Mouse (Mus musculus): ENCODE data around the gene Apba3.
"Not testable (repeated sequence)": the region's sequence is repeated elsewhere in the genome, so short reads cannot be mapped to it uniquely, and the experiment has no call there.

Gene Apba3

DNA sequence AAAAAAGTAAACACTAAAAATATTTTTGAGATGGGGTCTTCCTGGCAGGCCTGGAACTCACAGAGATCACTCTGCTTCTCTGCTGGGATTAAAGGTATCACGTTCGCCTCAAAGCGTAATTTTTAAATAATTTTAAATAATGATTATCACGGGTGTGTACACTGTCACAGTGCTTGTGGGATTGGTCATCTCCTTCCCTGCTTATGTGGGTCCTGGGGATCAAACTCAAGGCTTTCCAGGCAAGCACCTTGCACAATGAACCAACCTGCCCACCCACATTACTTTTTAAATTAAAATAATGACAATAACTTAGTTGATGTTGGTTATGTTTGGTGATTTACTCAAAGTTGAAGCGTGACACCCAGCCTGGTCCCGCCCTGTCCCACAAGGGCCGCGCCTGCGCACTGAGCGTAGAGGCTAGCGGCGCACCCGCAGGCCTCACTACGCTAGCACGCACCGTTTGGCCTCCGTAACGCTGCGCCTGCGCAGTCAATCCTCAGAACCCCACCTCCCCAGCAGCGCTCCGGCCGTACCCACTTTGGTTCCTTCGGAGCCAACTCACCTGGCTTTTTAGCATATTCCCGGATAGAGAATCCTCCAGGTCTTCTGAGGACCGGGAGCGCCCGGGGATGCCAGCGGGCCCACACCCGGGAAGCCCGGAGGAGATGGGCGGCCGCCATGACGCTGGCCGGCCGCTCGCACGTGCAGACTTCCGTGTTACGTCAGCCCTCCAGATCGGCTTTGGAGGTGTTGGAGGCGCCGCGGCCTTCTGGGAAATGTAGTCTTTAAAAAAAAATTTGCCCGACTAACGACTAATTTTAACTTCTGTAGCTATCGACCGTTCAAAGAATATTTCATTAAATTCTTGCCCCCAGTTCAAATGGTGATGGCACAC lies at the start of gene Apba3, which contains the start of gene Mrpl54:
Gene Apba3 (plus strand): TSS at position 750 of the 895 bp plus-strand sequence.
Gene Mrpl54 (minus strand): TSS at position 724 of the 895 bp plus-strand sequence.
- peak; percentile 94 to 95 for DNase-seq

DNA sequence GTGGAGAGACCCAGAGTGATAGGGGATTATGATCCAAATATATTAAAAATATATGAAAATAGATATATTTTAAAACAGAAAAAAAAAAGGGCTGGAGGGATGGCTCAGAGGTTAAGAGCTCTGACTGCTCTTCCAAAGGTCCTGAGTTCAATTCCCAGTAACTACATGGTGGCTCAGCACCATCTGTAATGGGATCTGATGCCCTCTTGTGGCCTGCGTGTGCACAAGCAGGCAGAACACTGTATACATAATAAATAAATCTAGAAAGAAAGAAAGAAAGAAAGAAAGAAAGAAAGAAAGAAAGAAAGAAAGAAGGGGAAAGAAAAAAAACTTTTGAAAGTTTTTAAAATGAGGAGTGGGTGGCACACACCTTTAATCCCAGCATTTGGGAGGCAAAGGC lies 49.5 kb upstream of the Apba3 start:
- not testable (repeated sequence) for DNase-seq

- peak; percentile 57 to 75 for DNase-seq
Measured at GRCm38 (mm10) chr10:81217964-81218363, 48.8 kb upstream of the Apba3 start.

DNA sequence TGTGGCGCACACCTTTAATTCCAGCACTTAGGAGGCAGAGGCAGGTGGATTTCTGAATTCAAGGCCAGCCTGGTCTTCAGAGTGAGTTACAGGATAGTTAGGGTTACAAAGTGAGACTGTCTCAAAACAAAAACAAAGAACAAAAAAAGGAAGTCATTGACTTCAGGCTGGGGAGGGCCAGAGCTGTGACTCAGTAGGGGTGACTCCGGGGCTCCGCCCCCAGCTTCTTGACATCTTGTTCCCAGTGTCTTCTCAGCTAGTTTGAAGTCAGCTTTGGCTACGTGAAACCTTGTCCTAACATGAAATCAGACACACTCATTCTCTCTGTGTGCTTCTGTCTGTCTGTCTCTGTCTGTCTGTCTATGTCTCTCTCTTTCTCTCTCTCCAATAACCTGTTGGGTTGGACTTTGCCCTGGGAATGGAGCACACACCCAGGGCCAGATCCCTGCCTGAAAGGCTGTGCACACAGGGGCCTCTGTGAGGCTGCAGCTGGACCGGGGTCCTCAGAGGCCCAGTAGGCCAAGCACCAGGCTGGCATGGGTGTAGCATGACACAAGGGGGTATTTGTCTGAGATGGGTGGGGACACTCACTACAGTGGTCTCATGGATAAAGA lies 45.3 kb upstream of the Apba3 start:
- DNase-seq, result no peak

- DNase-seq, result not testable (repeated sequence)
Measured at GRCm38 (mm10) chr10:81223731-81224130, 43.0 kb upstream of the Apba3 start.

DNA sequence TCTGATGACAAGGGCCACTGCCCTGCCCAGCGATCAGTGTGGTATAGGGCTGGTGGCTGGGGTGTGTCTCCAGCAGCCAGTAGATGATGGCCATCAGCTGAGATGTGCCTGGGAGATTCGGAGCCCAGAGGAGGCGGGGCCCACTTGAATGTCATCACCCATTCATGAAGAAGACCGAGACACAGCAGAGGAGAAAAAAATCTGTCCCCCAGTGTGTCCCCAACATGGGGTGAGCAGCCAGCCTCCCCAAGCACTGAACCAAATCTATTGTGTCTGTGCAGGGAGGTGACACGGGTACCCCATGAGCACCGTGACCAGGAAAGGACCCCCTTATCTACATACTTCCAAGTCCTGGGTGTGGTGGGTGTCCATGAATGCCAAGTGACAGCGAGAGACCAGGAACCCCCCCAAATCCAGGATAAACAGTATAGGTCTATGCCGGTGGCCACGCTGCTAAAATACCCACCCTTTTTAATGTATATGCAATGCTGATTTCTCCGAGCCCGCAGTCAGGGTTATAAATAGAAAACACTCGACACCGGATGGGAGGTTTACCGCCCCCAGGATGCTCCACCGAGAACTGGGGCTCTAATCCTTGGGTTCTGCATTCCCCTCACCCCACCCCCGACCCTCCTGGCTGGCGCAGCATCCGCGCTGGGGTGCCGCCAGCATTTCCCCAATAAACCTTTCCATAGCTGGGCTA lies 36.9 kb upstream of the Apba3 start:
- DNase-seq, result no peak

- no peak for DNase-seq
Measured at GRCm38 (mm10) chr10:81230438-81231332, 36.1 kb upstream of the Apba3 start, which contains the start of gene Atcay. Gene Atcay, minus strand, starts transcription at chr10:81230833.

DNA sequence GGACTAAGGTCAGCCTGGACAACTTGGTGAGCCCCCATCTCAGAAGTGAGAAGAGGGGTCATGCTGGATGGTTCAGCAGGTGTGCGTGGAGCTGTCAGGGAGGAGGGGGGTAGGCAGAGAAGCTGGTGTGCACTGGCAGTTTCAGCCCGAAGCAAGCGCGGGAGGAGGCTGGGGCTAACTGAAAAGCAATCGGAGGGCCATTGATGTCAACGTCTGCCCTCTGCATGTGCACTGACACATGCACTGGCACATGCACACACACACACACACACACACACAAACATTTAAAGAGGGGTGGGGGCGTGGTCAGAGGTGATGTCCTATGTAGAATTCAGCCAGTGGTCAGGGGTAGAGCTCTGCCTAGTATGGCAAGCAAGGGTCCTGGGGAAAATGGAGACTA lies 35.3 kb upstream of the Apba3 start:
- DNase-seq, result no peak

GRCm38 (mm10) chr10:81232580-81233225 lies 34.1 kb upstream of the Apba3 start, which contains the start of gene Zfr2:
Gene Zfr2, plus strand, starts transcription at chr10:81233155.
- peak; percentile 88 to 94 for DNase-seq

GRCm38 (mm10) chr10:81233226-81233585 lies 33.6 kb upstream of the Apba3 start:
- no peak for DNase-seq

DNA sequence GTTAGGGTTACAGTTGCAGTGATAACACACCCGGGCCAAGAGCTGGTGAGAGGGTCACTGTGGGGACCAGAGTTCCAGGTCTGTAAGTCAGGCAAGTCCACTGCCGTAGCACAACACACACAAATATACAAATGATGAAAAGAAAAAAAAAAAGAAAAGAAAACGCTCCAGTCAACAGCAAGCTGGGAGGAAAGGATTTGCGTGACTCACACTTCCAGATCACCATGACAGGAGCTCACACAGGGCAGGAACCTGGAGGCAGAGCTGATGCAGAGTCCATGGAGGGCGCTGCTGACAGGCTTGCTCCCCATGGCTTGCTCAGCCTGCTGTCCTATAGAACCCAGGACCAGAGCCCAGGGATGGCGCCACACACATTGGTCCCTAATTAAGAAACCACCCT lies 32.6 kb upstream of the Apba3 start:
- DNase-seq, result no peak

- no peak for DNase-seq
Measured at GRCm38 (mm10) chr10:81236471-81237268, 30.1 kb upstream of the Apba3 start.

DNA sequence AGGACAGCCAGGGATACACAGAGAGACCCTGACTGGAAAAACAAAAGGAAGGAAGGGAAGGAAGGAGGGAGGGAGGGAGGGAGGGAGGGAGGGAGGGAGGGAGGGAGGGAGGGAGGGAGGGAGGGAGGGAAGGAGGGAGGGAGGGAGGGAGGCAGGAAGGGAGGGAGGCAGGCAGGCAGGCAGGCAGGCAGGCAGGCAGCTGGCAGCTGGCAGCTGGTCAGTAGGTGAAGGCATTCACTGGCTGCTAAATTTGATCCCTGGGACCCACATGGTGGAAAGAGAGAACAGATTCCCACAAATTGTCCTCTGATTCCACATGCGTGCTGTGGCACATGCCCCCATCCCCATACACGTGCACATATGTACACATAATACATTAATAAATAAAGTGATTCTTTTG lies 28.1 kb upstream of the Apba3 start:
- no peak for DNase-seq

DNA sequence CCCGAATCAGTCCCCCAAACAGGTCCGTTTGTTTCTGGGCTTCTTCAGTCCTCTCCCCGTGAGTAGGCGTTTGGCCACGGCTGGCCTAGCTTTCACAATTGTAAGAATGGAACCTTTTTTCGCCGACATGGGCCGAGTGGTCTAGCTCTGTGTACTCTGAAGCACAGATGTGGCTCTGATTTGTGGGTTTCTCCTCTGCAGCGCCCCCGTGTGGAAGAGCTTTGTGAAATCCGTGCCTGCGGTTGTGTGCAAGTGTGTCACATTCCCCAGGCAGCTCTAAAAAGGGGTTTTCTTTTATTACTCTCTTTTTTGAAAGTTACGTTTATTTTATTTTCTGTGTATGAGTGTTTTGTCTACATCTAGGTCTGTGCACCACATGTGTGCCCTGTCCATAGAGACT lies 25.9 kb upstream of the Apba3 start:
- DNase-seq, result peak in 1 of 2 experiments; percentile 54

DNA sequence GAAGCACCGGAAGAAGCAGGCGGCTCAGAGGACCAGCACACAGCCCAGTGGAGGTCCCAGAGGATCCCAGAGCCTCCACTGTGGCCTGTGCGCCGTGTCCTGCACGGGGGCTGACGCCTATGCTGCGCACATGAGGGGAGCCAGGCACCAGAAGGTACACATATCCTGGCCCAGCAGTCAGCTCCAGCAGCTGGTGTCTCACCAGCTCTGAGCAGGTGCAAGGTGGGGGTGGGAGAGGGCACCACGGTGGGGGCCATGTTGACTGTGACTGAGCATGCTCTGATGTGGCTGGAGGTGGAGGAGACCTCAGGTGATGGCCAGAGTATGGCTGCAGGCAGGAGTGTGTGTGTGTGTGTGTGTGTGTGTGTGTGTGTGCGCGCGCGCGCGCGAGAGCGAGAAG lies 24.7 kb upstream of the Apba3 start:
- DNase-seq, result no peak

DNA sequence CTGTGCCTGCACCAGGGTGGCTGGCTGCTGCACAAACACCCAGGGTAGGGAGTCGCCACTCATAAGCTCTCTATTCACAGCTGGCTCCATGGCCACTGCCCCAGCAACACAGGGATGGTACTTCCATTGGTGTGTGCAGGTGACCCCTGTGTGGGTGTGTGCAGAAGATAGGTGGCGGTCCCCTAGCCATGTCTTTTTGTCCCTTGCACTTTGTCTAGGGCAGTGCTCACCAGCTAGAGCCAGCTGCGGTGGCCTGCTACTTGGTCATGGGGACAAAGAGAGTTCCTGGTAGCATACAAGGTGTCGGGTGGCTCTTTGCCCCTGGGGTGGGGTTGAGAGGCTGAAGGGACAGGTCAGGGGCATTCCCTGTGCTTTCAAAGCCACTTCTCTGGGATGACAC lies 22.6 kb upstream of the Apba3 start:
- DNase-seq, result no peak

DNA sequence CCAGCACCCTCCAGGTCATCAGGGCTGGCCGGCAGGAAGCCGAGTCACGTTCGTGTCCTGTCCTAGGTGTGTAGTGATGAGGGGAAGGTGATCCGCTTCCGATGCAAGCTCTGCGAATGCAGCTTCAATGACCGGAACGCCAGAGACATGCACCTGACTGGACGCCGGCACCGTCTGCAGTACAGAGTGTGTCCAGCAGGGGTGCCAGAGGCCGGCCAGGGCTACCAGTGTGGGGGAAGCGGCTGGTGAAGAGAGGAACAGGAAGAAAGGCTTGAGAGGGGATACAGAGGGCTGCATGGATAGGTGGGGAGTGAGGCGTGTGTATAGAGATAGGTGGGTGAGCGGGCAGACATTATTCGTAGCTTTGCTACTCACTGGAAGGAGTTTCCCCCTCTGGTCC lies 22.2 kb upstream of the Apba3 start:
- DNase-seq, result peak; percentile 66 to 87

DNA sequence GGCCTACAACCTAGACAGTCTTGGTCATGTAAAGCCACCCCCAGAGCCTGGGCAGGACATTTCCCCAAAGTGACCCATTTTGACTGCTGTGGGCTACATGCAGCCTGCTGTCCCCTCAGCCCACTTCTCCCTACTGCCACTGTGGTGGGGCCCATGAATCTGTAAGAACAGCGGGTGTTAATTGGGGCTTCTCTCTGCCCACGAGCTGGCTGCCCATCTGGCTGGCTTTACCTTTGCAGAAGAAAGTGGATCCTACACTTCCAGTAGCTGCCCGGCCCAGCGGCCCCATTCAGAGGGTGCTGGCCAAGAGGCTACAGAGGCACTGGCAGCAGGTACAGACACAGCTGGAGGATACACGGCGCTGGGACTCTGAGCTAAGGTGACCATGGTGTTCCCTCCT lies 21.6 kb upstream of the Apba3 start:
- no peak for DNase-seq

DNA sequence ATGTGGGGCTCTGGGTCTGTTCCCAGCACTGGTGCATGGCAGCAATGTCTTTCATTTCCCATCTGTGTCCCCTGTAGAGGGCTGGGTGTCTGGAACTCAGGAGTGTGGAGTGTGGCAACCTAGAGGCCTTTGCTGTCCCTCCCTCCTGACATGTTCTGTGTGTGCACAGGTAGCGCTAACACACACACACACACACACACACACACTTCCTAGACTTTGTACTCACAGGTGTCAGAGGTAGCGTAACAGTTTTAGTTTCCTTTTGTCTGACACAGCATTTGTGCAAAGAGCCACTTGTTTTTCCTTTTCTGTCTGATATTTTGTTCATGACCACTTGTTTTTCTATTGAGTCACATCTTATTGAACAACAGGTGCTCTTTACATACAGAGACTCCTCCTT lies 19.0 kb upstream of the Apba3 start:
- no peak for DNase-seq

DNA sequence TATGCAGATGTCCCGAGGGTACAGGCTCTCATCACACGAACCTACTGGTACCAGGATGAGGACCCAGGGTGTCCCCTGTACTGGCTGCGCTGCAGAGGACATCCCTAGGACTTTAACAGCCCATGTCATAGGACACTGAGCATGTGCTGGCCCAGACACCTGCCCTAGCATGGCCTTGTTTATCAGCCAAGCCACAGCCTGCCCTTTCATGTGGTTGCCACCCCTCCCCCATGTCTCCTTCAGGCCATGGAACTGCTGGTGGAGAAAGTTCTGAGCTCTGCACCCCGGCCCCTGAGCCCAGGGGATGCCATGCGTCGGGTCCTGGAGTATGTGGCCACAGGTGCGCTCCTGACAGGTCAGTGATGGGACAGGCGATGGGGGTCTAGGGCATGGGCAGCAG lies 17.3 kb upstream of the Apba3 start:
- no peak for DNase-seq

Data from spleen, adult 18-20 months (tissue).